Mouse (Mus musculus): ENCODE results near the gene Gm15517. TPM values are rescaled to one million over a fixed set of nuclear protein-coding genes. Genes with fewer than 3 reads are reported as not detected.

The Gm15517 gene
- not detected for polyA plus RNA-seq (2014; fragmentation: Illumina TruSeq; extraction: RNeasy Lipid Tissue Mini Kit (QIAGEN cat#74804); ENCODE audit: low read depth, low replicate concordance)

DNA sequence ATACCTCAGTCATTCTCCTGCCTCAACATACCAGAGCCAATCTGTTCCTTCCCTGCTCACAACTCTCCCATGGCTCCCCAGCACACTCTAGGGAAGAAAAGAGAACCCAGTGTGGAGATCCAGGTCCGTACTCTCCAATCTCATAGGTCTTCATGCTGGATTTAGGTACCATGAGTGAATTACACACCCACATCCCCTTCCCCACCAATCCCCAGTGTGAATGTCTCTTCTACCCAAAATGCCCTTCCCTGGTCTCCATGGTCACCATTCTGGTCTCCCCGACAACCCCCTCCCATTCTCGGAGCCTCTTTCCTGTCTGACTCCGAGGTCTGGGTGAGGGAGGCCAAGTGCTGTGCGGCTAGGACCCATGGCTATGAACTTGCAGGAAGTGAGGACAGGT, at the start of gene Gm15517:
Gene Gm15517, plus strand, starts transcription at position 301 of the 400 bp plus-strand sequence.

GRCm38 (mm10) chr7:44215645-44216044, 45.6 kb upstream of the Gm15517 start, which contains the start of gene Klk1b5:
Gene Klk1b5 (plus strand): TSS chr7:44215945.

GRCm38 (mm10) chr7:44225076-44225475, 36.2 kb upstream of the Gm15517 start, which contains the start of gene Klk1:
Gene Klk1 (plus strand): TSS chr7:44225360.

GRCm38 (mm10) chr7:44235909-44236308, 25.3 kb upstream of the Gm15517 start, which contains the start of gene Gm36864:
Gene Gm36864 (plus strand): TSS chr7:44236177.

GRCm38 (mm10) chr7:44246055-44246983, 14.9 kb upstream of the Gm15517 start, which contains the start of the genes 1700028J19Rik and 2410002F23Rik:
Gene 1700028J19Rik (minus strand): TSS chr7:44246695.
Gene 2410002F23Rik (plus strand): TSS chr7:44246722.

GRCm38 (mm10) chr7:44257278-44257677, 4.0 kb upstream of the Gm15517 start, which contains the start of gene Acp4:
Gene Acp4 (minus strand): TSS chr7:44257378.

GRCm38 (mm10) chr7:44306516-44307240, 45.4 kb downstream of the Gm15517 start, which contains the start of gene Clec11a:
Gene Clec11a (minus strand): TSS chr7:44306902.

DNA sequence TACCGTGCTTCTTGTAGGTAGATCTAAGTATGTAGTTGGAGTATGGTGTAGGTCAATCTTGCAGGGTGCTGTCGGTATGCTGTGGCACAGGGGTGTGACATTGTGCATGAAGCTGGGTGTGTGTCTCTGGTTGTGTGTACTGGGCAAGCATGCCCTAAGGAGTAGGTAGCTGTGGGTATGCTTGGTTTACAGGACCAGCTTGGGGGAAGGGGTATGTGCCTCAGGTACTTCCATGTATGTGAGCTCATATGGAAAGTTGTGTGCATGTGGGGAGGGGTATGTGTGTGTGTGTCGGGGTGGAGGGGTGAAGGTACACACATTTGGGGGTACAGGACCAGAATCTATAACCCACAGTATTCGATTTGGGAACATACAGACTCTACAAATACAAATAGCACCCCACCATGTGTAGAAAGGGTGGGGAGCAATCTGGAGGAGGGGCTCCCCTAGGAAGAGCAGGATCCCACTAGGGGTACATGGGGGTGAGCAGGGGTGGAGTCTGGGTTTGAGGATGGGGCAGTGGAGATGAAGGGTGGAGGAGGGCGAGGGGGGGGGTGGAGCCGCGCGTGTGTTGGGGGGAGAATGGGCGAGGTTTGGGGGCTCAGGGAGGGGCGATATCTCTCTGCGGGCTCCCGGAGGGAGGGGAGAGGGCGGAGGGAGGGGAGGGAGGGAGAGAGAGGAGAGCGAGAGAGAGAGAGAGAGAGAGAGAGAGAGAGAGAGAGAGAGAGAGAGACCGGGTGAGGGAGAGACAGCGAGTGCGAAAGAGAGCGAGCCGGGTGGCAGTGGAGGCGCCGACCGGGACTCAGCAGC, 48.4 kb downstream of the Gm15517 start, which contains the start of gene Shank1:
Gene Shank1, plus strand, starts transcription at position 779 of the 810 bp plus-strand sequence.

Other genes with a start within 250 kb of the Gm15517 start
- not detected for gene Klk1b26, start 249.3 kb upstream of the Gm15517 start, polyA plus RNA-seq (2014; fragmentation: Illumina TruSeq; extraction: RNeasy Lipid Tissue Mini Kit (QIAGEN cat#74804); ENCODE audit: low read depth, low replicate concordance)
- not detected for gene Klk1b27, start 209.2 kb upstream of the Gm15517 start, polyA plus RNA-seq (2014; fragmentation: Illumina TruSeq; extraction: RNeasy Lipid Tissue Mini Kit (QIAGEN cat#74804); ENCODE audit: low read depth, low replicate concordance)
- gene Klk1b21, start 159.1 kb upstream of the Gm15517 start, polyA plus RNA-seq (2014; fragmentation: Illumina TruSeq; extraction: RNeasy Lipid Tissue Mini Kit (QIAGEN cat#74804); ENCODE audit: low read depth, low replicate concordance), result not detected
- gene Klk1b22, start 148.8 kb upstream of the Gm15517 start, polyA plus RNA-seq (2014; fragmentation: Illumina TruSeq; extraction: RNeasy Lipid Tissue Mini Kit (QIAGEN cat#74804); ENCODE audit: low read depth, low replicate concordance), result not detected
- gene Klk1b16, start 124.7 kb upstream of the Gm15517 start, polyA plus RNA-seq (2014; fragmentation: Illumina TruSeq; extraction: RNeasy Lipid Tissue Mini Kit (QIAGEN cat#74804); ENCODE audit: low read depth, low replicate concordance), result not detected
- gene Klk1b24, start 73.2 kb upstream of the Gm15517 start, polyA plus RNA-seq (2014; fragmentation: Illumina TruSeq; extraction: RNeasy Lipid Tissue Mini Kit (QIAGEN cat#74804); ENCODE audit: low read depth, low replicate concordance), result not detected
- gene Klk1b3, start 63.3 kb upstream of the Gm15517 start, polyA plus RNA-seq (2014; fragmentation: Illumina TruSeq; extraction: RNeasy Lipid Tissue Mini Kit (QIAGEN cat#74804); ENCODE audit: low read depth, low replicate concordance), result not detected
- not detected for gene Klk1b4, start 54.0 kb upstream of the Gm15517 start, polyA plus RNA-seq (2014; fragmentation: Illumina TruSeq; extraction: RNeasy Lipid Tissue Mini Kit (QIAGEN cat#74804); ENCODE audit: low read depth, low replicate concordance)
- not detected for gene Klk1b5, start 45.5 kb upstream of the Gm15517 start, polyA plus RNA-seq (2014; fragmentation: Illumina TruSeq; extraction: RNeasy Lipid Tissue Mini Kit (QIAGEN cat#74804); ENCODE audit: low read depth, low replicate concordance)
- gene Klk1, start 36.1 kb upstream of the Gm15517 start, polyA plus RNA-seq (2014; fragmentation: Illumina TruSeq; extraction: RNeasy Lipid Tissue Mini Kit (QIAGEN cat#74804); ENCODE audit: low read depth, low replicate concordance), result 428 TPM
- gene Gm36864, start 25.3 kb upstream of the Gm15517 start, polyA plus RNA-seq (2014; fragmentation: Illumina TruSeq; extraction: RNeasy Lipid Tissue Mini Kit (QIAGEN cat#74804); ENCODE audit: low read depth, low replicate concordance), result not detected
- 0.47 TPM for gene 1700028J19Rik, start 14.8 kb upstream of the Gm15517 start, polyA plus RNA-seq (2014; fragmentation: Illumina TruSeq; extraction: RNeasy Lipid Tissue Mini Kit (QIAGEN cat#74804); ENCODE audit: low read depth, low replicate concordance)
- gene 2410002F23Rik, start 14.7 kb upstream of the Gm15517 start, polyA plus RNA-seq (2014; fragmentation: Illumina TruSeq; extraction: RNeasy Lipid Tissue Mini Kit (QIAGEN cat#74804); ENCODE audit: low read depth, low replicate concordance), result 65.7 TPM
- gene Acp4, start 4.1 kb upstream of the Gm15517 start, polyA plus RNA-seq (2014; fragmentation: Illumina TruSeq; extraction: RNeasy Lipid Tissue Mini Kit (QIAGEN cat#74804); ENCODE audit: low read depth, low replicate concordance), result not detected
- 1.2 TPM for gene Clec11a, start 45.5 kb downstream of the Gm15517 start, polyA plus RNA-seq (2014; fragmentation: Illumina TruSeq; extraction: RNeasy Lipid Tissue Mini Kit (QIAGEN cat#74804); ENCODE audit: low read depth, low replicate concordance)
- gene Shank1, start 48.8 kb downstream of the Gm15517 start, polyA plus RNA-seq (2014; fragmentation: Illumina TruSeq; extraction: RNeasy Lipid Tissue Mini Kit (QIAGEN cat#74804); ENCODE audit: low read depth, low replicate concordance), result 0.28 TPM
- gene Syt3, start 122.7 kb downstream of the Gm15517 start, polyA plus RNA-seq (2014; fragmentation: Illumina TruSeq; extraction: RNeasy Lipid Tissue Mini Kit (QIAGEN cat#74804); ENCODE audit: low read depth, low replicate concordance), result not detected
- gene 1700008O03Rik, start 124.4 kb downstream of the Gm15517 start, polyA plus RNA-seq (2014; fragmentation: Illumina TruSeq; extraction: RNeasy Lipid Tissue Mini Kit (QIAGEN cat#74804); ENCODE audit: low read depth, low replicate concordance), result not detected
- not detected for gene Lrrc4b, start 167.6 kb downstream of the Gm15517 start, polyA plus RNA-seq (2014; fragmentation: Illumina TruSeq; extraction: RNeasy Lipid Tissue Mini Kit (QIAGEN cat#74804); ENCODE audit: low read depth, low replicate concordance)
- gene Aspdh, start 203.9 kb downstream of the Gm15517 start, polyA plus RNA-seq (2014; fragmentation: Illumina TruSeq; extraction: RNeasy Lipid Tissue Mini Kit (QIAGEN cat#74804); ENCODE audit: low read depth, low replicate concordance), result not detected
- 1.6 TPM for gene Josd2, start 206.5 kb downstream of the Gm15517 start, polyA plus RNA-seq (2014; fragmentation: Illumina TruSeq; extraction: RNeasy Lipid Tissue Mini Kit (QIAGEN cat#74804); ENCODE audit: low read depth, low replicate concordance)
- gene Emc10, start 235.1 kb downstream of the Gm15517 start, polyA plus RNA-seq (2014; fragmentation: Illumina TruSeq; extraction: RNeasy Lipid Tissue Mini Kit (QIAGEN cat#74804); ENCODE audit: low read depth, low replicate concordance), result 2.0 TPM
- gene Fam71e1, start 235.1 kb downstream of the Gm15517 start, polyA plus RNA-seq (2014; fragmentation: Illumina TruSeq; extraction: RNeasy Lipid Tissue Mini Kit (QIAGEN cat#74804); ENCODE audit: low read depth, low replicate concordance), result not detected